Mouse (Mus musculus) heart, embryonic 12.5 days (tissue): ENCODE results near the gene Prps2. TPM values are rescaled to one million over a fixed set of nuclear protein-coding genes. Genes with fewer than 3 reads are reported as not detected.

Experiments
- ATAC-seq: fragments of 200-750 bp; cut with Nextera tagmentation; 2 replicates; pipeline ENCODE4 v1.8.0; 2017; ENCODE audit warnings: moderate TSS enrichment, moderate library complexity; ENCODE audit not compliant: insufficient number of reproducible peaks, low FRiP score
- H3K27ac ChIP-seq: fragments of 300-500 bp; sonication (generic); 2 replicates; pipeline ENCODE4 v1.5.1; 2016; ENCODE audit warnings: mild to moderate bottlenecking, moderate library complexity; ENCODE audit not compliant: poor library complexity, severe bottlenecking
- H3K27me3 ChIP-seq: fragments of 300-500 bp; sonication (generic); replicated peaks from 2 replicates; pipeline ENCODE4 v1.6.1; 2016; ENCODE audit warnings: mild to moderate bottlenecking, moderate library complexity
- H3K36me3 ChIP-seq: fragments of 300-500 bp; sonication (generic); 2 replicates; pipeline ENCODE4 v1.6.1; 2016; ENCODE audit warnings: mild to moderate bottlenecking, moderate library complexity
- H3K4me1 ChIP-seq: fragments of 300-500 bp; sonication (generic); replicated peaks from 2 replicates; pipeline ENCODE4 v1.6.1; 2016; ENCODE audit warnings: mild to moderate bottlenecking
- H3K4me2 ChIP-seq: fragments of 300-500 bp; sonication (generic); 2 replicates; pipeline ENCODE4 v1.6.1; 2016; ENCODE audit warnings: mild to moderate bottlenecking, moderate library complexity
- H3K4me3 ChIP-seq: fragments of 300-500 bp; sonication (generic); 2 replicates; pipeline ENCODE4 v1.5.1; 2016; ENCODE audit warnings: mild to moderate bottlenecking
- H3K9ac ChIP-seq: fragments of 300-500 bp; sonication (generic); 2 replicates; pipeline ENCODE4 v1.6.1; 2016; ENCODE audit warnings: mild to moderate bottlenecking, moderate library complexity
- H3K9me3 ChIP-seq: fragments of 300-500 bp; sonication (generic); replicated peaks from 2 replicates; pipeline ENCODE4 v1.6.1; 2016; ENCODE audit warnings: mild to moderate bottlenecking, moderate library complexity
- WGBS: fragments of 180-500 bp; shearing (Covaris S2); methylation state at CpG from one replicate; pipeline ENCODE4 v1.1.7; 2016; 5-methylcytosine and 5-hydroxymethylcytosine counted together
- polyA plus RNA-seq: library from polyadenylated mRNA; unstranded; fragments of >200 nt; fragmentation: Nextera tagmentation; extraction: Ambion mirVana; gene quantifications from 2 replicates; pipeline ENCODE4 v1.2.1, GENCODE M21; 2016

Prps2 gene
- polyA plus RNA-seq, 1 experiment from 2014 or later = 41.9 TPM

DNA sequence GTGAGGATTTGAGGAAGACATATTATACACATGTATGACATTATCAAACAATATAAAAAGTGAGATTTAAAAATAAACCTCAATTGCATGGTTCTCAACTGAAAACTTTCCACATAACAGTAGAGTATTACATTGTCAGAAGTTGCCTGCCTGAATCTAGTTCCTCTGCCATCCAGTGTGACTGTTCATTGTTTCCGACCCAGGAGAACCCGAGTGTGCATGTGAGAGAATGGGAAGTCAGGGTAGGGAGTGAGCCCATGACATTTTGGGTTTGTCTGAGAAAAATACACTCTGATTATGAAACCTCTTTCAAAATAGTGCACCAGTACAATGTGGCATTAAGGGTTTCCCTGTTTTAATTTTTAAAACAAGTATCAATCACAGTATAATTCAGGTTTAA is 28.9 kb downstream of the Prps2 start:
- Histone ChIP-seq H3K4me3 (no peak overlapping the region), H3K4me1 (no peaks in the 10 kb centered on the region), H3K4me2 (no peak overlapping the region), H3K36me3 (peaks cover 5% of the 10 kb centered on the region), H3K9me3 (no peaks in the 10 kb centered on the region), H3K27me3 (no peaks in the 10 kb centered on the region), H3K27ac (no peak overlapping the region), H3K9ac (no peak overlapping the region)
- WGBS = 86% methylated on average over 2 of the region's 2 CpGs
- ATAC-seq = no peak

DNA sequence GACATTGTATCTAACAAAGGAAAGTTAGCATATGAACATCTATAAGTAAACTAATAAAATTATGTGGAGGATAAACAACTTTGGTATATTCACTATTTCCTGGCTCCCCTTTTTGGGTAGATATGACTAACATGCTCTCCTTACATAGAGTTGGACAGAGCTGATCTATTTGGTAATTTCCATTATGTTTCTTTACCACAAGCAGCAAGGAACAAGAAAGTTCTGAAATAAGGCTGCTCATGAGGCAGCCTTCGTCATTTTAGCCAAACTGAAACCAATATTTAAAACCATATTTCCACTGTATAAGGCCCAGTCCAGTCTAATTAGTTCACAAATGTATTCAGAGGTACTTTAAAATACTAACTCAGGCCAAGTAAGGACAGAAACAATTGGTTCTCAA is 36.1 kb downstream of the Prps2 start:
- Histone ChIP-seq H3K27ac (no peak overlapping the region), H3K4me1 (no peaks in the 10 kb centered on the region), H3K4me3 (no peak overlapping the region), H3K4me2 (no peak overlapping the region), H3K9ac (no peak overlapping the region), H3K36me3 (peaks cover 5% of the 10 kb centered on the region; the same call in 1 of the 2 replicates), H3K27me3 (no peaks in the 10 kb centered on the region), H3K9me3 (no peaks in the 10 kb centered on the region)
- no peak for ATAC-seq
- 80% methylated on average over 1 of the region's 1 CpGs for WGBS

DNA sequence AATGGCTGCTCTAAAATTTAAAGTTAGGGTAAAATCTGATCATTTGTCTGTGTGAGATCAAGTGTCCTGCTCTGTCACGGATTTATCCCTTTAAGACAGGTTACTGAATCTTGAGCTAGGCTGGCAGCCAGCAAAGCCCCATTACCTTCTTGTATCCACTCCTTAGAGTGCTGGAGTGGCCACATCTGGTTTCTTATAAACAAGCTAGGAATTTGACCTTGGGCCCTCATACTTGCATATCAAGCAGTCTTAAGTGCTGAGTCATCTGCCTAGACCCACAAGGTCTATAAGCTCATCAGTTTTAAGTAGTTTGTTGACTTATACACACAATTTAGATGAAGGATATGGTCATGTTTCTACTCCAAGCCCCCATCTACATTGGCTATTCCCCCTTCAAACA is 38.2 kb downstream of the Prps2 start:
- no peak overlapping the region for H3K4me2 ChIP-seq
- 77% methylated on average over 1 of the region's 1 CpGs for whole genome bisulfite sequencing
- no peaks in the 10 kb centered on the region for H3K9me3 ChIP-seq
- H3K27me3 ChIP-seq = no peaks in the 10 kb centered on the region
- no peak for ATAC-seq
- H3K27ac ChIP-seq = no peak overlapping the region
- no peak overlapping the region for H3K4me3 ChIP-seq
- H3K4me1 ChIP-seq = no peaks in the 10 kb centered on the region
- H3K9ac ChIP-seq = no peak overlapping the region
- no peaks in the 10 kb centered on the region for H3K36me3 ChIP-seq

DNA sequence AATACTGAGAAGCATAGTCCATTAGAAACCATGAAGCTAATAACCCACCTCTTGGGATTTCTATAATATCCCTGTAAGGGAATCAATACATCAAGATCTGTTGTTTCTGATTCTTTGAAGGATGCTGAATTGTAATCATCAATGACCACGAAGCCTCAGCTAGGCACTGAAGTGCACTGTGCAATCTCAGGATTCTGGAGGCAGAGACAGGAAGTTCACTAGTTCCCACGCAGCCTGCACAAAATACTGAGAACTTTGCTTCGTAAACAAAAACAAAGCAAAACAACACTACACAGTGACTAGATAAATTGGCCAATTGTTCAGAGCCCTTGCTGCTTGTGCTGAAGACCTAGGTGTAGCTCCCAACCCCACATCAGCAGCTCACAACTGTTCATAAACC is 40.7 kb downstream of the Prps2 start:
- 70% methylated on average over 3 of the region's 3 CpGs for WGBS
- no peak overlapping the region for H3K4me3 ChIP-seq
- no peak overlapping the region for H3K27ac ChIP-seq
- no peaks in the 10 kb centered on the region for H3K36me3 ChIP-seq
- no peak overlapping the region for H3K9ac ChIP-seq
- H3K4me2 ChIP-seq = no peak overlapping the region
- no peaks in the 10 kb centered on the region for H3K9me3 ChIP-seq
- no peak for ATAC-seq
- no peaks in the 10 kb centered on the region for H3K4me1 ChIP-seq
- no peaks in the 10 kb centered on the region for H3K27me3 ChIP-seq

DNA sequence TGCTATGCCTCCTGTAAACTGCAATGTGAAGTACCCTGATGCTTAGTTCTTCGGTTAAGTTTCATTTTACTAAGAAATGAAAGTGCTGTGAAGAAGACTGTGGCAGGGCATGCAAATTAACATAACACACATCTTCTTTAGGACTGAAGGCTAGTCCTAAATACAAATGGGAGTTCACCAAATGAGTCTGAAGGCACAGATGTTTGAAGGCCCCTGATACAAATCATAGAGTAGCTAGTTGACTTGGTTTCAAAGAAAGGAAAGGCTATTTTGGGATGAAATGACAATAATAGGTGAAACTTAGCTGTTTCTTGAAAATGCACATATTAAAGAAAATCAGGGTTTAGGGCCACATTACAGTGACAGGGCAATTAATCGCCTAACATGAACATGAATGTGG is 42.4 kb downstream of the Prps2 start:
- ATAC-seq = no peak
- H3K27me3 ChIP-seq = no peaks in the 10 kb centered on the region
- H3K27ac ChIP-seq = no peak overlapping the region
- no peaks in the 10 kb centered on the region for H3K9me3 ChIP-seq
- H3K4me3 ChIP-seq = no peak overlapping the region
- 78% methylated on average over 2 of the region's 2 CpGs for WGBS
- no peaks in the 10 kb centered on the region for H3K36me3 ChIP-seq
- H3K4me2 ChIP-seq = no peak overlapping the region
- no peaks in the 10 kb centered on the region for H3K4me1 ChIP-seq
- no peak overlapping the region for H3K9ac ChIP-seq

DNA sequence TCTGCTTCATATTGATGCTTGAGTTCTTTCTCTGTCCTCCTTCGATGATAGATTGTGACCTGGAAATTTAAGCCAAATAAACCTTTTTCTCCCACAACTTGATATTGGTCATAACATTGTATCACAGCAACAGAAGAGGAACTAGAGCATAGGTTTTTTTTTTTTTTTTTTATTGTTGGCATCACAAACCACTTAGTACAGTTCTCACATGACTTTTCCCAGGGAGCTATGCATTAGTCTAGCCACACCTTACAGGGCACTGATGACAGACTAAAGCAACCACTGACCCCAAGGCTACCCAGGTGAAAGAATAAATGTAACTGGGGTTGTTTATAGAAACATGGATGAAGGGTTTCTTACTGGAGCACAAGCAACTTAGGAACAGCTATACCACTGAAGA is 44.6 kb downstream of the Prps2 start:
- Histone ChIP-seq H3K9me3 (no peaks in the 10 kb centered on the region), H3K27ac (no peak overlapping the region), H3K4me3 (no peak overlapping the region), H3K4me1 (no peaks in the 10 kb centered on the region), H3K9ac (no peak overlapping the region), H3K27me3 (no peaks in the 10 kb centered on the region), H3K4me2 (no peak overlapping the region), H3K36me3 (no peaks in the 10 kb centered on the region)
- ATAC-seq = no peak
- WGBS = 92% methylated on average over 1 of the region's 1 CpGs

DNA sequence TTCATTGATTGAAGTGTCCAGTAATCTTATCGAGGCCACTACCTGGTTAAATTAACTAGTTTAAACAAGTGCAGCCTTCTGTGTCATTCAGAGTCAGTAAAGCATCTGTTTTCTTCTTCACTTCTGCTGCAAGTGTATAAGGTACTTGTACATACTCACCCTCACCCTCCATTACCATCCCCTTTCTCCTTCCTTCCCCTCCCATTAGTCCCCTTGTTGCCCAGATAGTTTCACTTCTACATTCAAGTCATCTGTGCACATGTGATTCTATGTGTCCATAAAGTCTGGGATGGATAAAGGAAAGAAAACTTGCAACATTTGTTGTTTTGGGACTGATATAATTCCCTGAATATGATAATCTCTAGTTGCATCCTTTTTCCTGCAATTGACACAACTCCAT is 48.0 kb downstream of the Prps2 start:
- Histone ChIP-seq H3K4me1 (no peaks in the 10 kb centered on the region), H3K4me3 (no peak overlapping the region), H3K9ac (no peak overlapping the region), H3K4me2 (no peak overlapping the region), H3K27me3 (no peaks in the 10 kb centered on the region), H3K27ac (no peak overlapping the region), H3K36me3 (no peaks in the 10 kb centered on the region), H3K9me3 (no peaks in the 10 kb centered on the region)
- WGBS = 89% methylated on average over 1 of the region's 1 CpGs
- no peak for ATAC-seq

DNA sequence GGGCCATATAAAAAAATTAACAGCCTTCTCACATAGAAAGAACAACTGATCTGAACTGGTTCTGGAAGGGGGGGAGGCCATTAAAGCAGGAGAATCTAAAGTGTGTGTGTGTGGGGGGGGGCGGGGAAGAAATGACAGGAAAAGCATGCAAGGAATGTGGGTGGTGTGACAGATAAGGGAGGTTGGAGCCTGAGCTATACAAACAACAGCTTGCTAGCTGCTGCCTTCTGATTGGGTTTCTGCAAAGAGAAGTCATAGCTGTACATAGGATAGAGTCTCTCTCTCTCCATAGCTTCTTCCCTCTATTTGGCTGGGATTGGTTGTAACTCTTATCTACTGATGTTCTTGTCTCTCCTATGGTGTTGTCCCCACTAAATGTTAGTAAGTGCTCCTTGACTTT is 49.9 kb downstream of the Prps2 start:
- H3K4me2 ChIP-seq = no peak overlapping the region
- H3K4me1 ChIP-seq = 0 out of 2 replicates have a peak, but pooled peaks cover 4% of the 10 kb centered on the region
- ATAC-seq = peak; percentile 71
- H3K27ac ChIP-seq = no peak overlapping the region; the same call in 1 of the 2 replicates
- WGBS = 33% methylated on average over 1 of the region's 1 CpGs
- no peaks in the 10 kb centered on the region for H3K36me3 ChIP-seq
- no peaks in the 10 kb centered on the region for H3K9me3 ChIP-seq
- H3K27me3 ChIP-seq = no peaks in the 10 kb centered on the region
- H3K4me3 ChIP-seq = no peak overlapping the region
- no peak overlapping the region for H3K9ac ChIP-seq

DNA sequence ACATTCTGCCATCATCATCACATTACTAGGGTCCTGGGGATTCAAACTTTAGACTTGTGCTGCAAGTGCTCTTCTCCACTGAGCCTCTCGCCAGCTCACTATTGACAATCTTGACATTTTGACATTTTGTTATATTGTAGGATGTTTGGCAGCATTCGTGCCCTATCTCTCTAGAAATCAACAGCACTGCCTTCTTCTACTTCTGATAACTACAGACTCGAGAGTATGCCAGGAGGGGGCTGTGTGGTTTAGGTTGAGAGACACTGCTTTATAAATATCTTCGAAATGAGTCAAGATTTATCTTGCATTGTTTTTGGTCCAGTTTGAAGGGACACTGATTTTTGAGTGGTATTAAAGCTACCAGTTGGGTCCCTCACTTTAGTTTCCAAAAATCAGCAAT is 51.6 kb downstream of the Prps2 start:
- Histone ChIP-seq H3K27me3 (no peaks in the 10 kb centered on the region), H3K36me3 (no peaks in the 10 kb centered on the region), H3K4me2 (no peak overlapping the region), H3K27ac (no peak overlapping the region), H3K9me3 (no peaks in the 10 kb centered on the region), H3K4me1 (0 out of 2 replicates have a peak, but pooled peaks cover 4% of the 10 kb centered on the region), H3K9ac (no peak overlapping the region), H3K4me3 (no peak overlapping the region)
- 60% methylated on average over 4 of the region's 4 CpGs for WGBS
- ATAC-seq = no peak

DNA sequence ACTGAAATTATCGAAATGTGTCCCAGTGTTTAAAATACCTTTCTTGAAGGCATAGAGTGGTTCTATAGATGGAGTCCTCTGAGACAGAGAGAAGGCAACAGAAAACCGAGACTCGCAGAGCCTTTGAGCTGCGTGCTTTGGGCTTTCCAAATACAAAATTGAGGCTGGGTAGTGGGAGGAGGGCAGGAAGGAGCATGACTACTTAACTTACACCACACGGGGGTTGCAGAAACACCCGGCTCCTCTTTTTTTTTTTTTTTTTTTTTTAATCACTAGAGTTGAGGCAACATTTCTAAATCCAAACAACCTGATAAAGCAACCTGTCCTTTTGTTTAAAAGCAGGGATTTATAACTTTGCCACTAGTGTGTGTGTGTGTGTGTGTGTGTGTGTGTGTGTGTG is 52.1 kb downstream of the Prps2 start, which contains the start of gene Tlr7:
TSS of gene Tlr7 (minus strand) at position 160 of the 400 bp plus-strand sequence.
- ATAC-seq = no peak

DNA sequence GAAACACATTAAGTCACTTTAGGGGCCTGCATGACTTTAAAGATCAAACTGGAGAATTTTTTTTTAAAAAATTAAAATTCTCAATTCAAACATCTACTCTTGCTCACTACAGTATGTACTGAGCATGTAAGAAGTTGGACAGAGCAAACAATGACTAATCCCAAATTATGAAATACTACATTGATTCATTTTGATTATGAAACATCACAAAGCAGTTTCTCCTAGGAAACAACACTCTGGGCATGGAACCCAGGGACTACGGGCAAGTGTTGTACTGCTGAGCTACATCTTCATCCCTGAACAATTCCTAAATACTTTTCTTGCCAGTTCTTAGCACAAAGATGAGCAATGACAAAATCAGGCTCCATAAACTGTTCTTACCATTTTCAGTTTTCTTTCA is 52.9 kb downstream of the Prps2 start:
- Histone ChIP-seq H3K36me3 (no peaks in the 10 kb centered on the region), H3K9me3 (no peaks in the 10 kb centered on the region), H3K9ac (no peak overlapping the region), H3K27ac (no peak overlapping the region), H3K4me2 (no peak overlapping the region), H3K4me3 (no peak overlapping the region), H3K4me1 (0 out of 2 replicates have a peak, but pooled peaks cover 4% of the 10 kb centered on the region), H3K27me3 (no peaks in the 10 kb centered on the region)
- 82% methylated on average over 1 of the region's 1 CpGs for WGBS
- no peak for ATAC-seq

More for the DNA sequence above, 52.1 kb downstream of the Prps2 start, which contains the start of gene Tlr7:
- no peaks in the 10 kb centered on the region for H3K27me3 ChIP-seq
- 0 out of 2 replicates have a peak, but pooled peaks cover 4% of the 10 kb centered on the region for H3K4me1 ChIP-seq
- H3K4me3 ChIP-seq = no peak within 1 kb of the TSS
- H3K9ac ChIP-seq = no peak within 1 kb of the TSS
- 71% methylated on average over 6 of the region's 6 CpGs for WGBS
- H3K9me3 ChIP-seq = no peaks in the 10 kb centered on the region
- no peak within 1 kb of the TSS for H3K27ac ChIP-seq
- no peak within 1 kb of the TSS for H3K4me2 ChIP-seq
- H3K36me3 ChIP-seq = no peaks in the 10 kb centered on the region

DNA sequence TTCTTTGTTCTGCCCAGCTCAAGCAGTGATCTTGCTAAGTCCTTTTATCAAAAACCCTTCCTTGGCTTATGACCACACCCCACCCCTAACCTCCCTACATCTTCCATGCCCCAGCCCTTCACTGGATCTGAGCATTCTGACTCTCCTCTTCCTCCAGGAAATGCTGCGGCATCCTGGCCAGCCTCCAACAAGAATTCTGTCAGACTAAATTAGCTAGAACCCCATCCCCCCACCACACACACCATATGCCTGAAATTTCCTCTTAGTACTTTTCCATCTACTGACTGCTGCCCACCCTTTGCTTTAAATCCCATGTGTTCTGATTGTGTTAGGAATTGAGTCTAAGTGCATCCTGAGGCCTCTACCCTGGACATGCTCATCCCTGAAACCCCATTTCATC is 53.5 kb downstream of the Prps2 start:
- Histone ChIP-seq H3K4me1 (0 out of 2 replicates have a peak, but pooled peaks cover 4% of the 10 kb centered on the region), H3K4me3 (no peak overlapping the region), H3K27me3 (no peaks in the 10 kb centered on the region), H3K4me2 (no peak overlapping the region), H3K9me3 (no peaks in the 10 kb centered on the region), H3K27ac (no peak overlapping the region), H3K36me3 (no peaks in the 10 kb centered on the region), H3K9ac (no peak overlapping the region)
- no peak for ATAC-seq
- WGBS = 61% methylated on average over 1 of the region's 1 CpGs
